Mouse (Mus musculus) midbrain, embryonic 11.5 days (tissue): ENCODE measurements at regions not wholly inside any gene's neighbourhood (a gene's known extent, or its start where the extent isn't known, plus 50 kb on each side); places are given as distances from the start of the nearest gene placed in this dataset.

Source experiments
- ATAC-seq: fragments of 200-750 bp; cut with Nextera tagmentation; 2 replicates; pipeline ENCODE4 v1.8.0; 2017; ENCODE audit warnings: moderate TSS enrichment, moderate library complexity; ENCODE audit not compliant: low FRiP score
- DNase-seq: peaks from one replicate; pipeline ENCODE4 v3.0.0; 2015; ENCODE audit warnings: low spot score; ENCODE audit errors: missing footprints
- H3K27ac ChIP-seq: fragments of 300-500 bp; sonication (generic); 2 replicates; pipeline ENCODE4 v1.5.1; 2014; ENCODE audit warnings: low read depth, low read length
- H3K27me3 ChIP-seq: fragments of 300-500 bp; sonication (generic); 2 replicates; pipeline ENCODE4 v1.6.1; 2014; ENCODE audit warnings: mild to moderate bottlenecking, low read length, moderate library complexity, mixed read lengths; ENCODE audit not compliant: control insufficient read depth, insufficient read depth
- H3K36me3 ChIP-seq: fragments of 300-500 bp; sonication (generic); 2 replicates; pipeline ENCODE4 v1.6.1; 2014; ENCODE audit warnings: mild to moderate bottlenecking, low read length, moderate library complexity, mixed read lengths; ENCODE audit not compliant: control insufficient read depth, insufficient read depth
- H3K4me1 ChIP-seq: fragments of 300-500 bp; sonication (generic); 2 replicates; pipeline ENCODE4 v1.6.1; 2014; ENCODE audit warnings: low read length; ENCODE audit not compliant: control insufficient read depth, insufficient read depth
- H3K4me2 ChIP-seq: fragments of 300-500 bp; sonication (generic); 2 replicates; pipeline ENCODE4 v1.6.1; 2014; ENCODE audit warnings: mild to moderate bottlenecking, moderate library complexity
- H3K4me3 ChIP-seq: fragments of 300-500 bp; sonication (generic); 2 replicates; pipeline ENCODE4 v1.5.1; 2014; ENCODE audit warnings: low read depth, low read length
- H3K9ac ChIP-seq: fragments of 300-500 bp; sonication (generic); 2 replicates; pipeline ENCODE4 v1.6.1; 2014; ENCODE audit warnings: low read length
- H3K9me3 ChIP-seq: fragments of 300-500 bp; sonication (generic); 2 replicates; pipeline ENCODE4 v1.6.1; 2016; ENCODE audit warnings: low read length; ENCODE audit not compliant: control insufficient read depth
- WGBS: fragments of 180-500 bp; shearing (Covaris S2); extraction: QIAGEN DNeasy Blood & Tissue Kit; methylation state at CpG from one replicate; pipeline ENCODE4 v1.1.7; 2014; 5-methylcytosine and 5-hydroxymethylcytosine counted together

- 48% methylated on average over 2 of the region's 2 CpGs for WGBS
- Histone ChIP-seq H3K9ac (no peak overlapping the region), H3K27ac (no peak overlapping the region), H3K9me3 (no peaks in the 10 kb centered on the region), H3K27me3 (no peaks in the 10 kb centered on the region), H3K36me3 (no peaks in the 10 kb centered on the region), H3K4me2 (no peak overlapping the region), H3K4me1 (no peaks in the 10 kb centered on the region), H3K4me3 (no peak overlapping the region)
- ATAC-seq: 0 out of 2 replicates have a peak, but pooled peaks have one; percentile 24
- no peak for DNase-seq
Observed at GRCm38 (mm10) chr4:28456312-28456711, 356.6 kb upstream of the Epha7 start.
